ENCODE assay signal across 8 mouse cellular contexts in the genomic region with DNA sequence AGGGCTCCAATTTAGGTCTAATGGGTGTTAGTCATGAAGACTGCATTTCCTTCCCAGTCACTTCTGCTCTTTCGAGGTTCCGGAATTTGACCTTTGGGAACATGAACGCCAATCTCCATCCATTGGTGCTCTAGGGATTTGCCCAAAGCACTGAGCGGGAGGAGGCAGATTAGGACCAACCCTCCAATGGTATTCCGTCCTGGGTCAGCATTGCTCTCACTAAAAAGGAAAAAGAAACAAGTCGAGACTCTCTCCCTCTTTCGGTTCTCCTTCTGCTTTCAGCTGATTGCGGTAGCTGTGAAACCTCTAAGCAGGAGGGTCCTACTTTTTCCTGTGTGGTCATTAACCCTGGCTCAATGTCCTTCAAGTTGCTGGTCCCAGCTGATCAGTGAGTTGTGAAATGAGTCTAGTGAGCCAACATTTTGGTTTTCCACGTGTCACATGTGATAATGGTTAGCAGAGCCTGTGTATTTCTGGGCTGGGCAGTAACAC. TPM values are rescaled to one million over a fixed set of nuclear protein-coding genes. Genes with fewer than 3 reads are reported as not detected.
DNase-seq lines count a peak whose midpoint lies in the region; ATAC-seq lines count a peak whose summit lies in the region.

No protein-coding gene starts in this region.

- no peaks in the 10 kb centered on the region for H3K9me3 ChIP-seq in heart, embryonic 16.5 days (replicated peaks; ENCODE audit: control insufficient read depth, low read length)
- H3K9me3 ChIP-seq in midbrain, embryonic 13.5 days = no peaks in the 10 kb centered on the region

- H3K4me1 ChIP-seq in heart, embryonic 16.5 days (ENCODE audit: control insufficient read depth, insufficient read depth, low read length) = peaks cover 13% of the 10 kb centered on the region
- H3K4me1 ChIP-seq in midbrain, embryonic 13.5 days (replicated peaks) = peaks cover 21% of the 10 kb centered on the region

- DNase-seq in layer of hippocampus, adult 9-10 months (ENCODE audit: low spot score) = peak; percentile 38
- no peak for DNase-seq in layer of hippocampus, postnatal 14 days (ENCODE audit: low spot score in 2 of 2)
- peak; percentile 54 to 75 for DNase-seq in kidney, postnatal 25 days
- no peak for DNase-seq in right cerebral cortex, postnatal 36 days (ENCODE audit: low spot score in 2 of 2)
- no peak for DNase-seq in T-cell, adult 2 months (ENCODE audit: low spot score)

- H3K4me2 ChIP-seq in heart, embryonic 16.5 days (ENCODE audit: low read depth, low read length) = peak overlapping the region; percentile 79
- peak overlapping the region; percentile 84 for H3K4me2 ChIP-seq in midbrain, embryonic 13.5 days (replicated peaks)

- H3K4me3 ChIP-seq in heart, embryonic 16.5 days (ENCODE audit: low read length) = peak overlapping the region; percentile 71
- H3K4me3 ChIP-seq in midbrain, embryonic 13.5 days (replicated peaks) = peak overlapping the region; percentile 93

- no peaks in the 10 kb centered on the region for H3K27me3 ChIP-seq in heart, embryonic 16.5 days (ENCODE audit: control insufficient read depth, insufficient read depth, low read length)
- no peaks in the 10 kb centered on the region for H3K27me3 ChIP-seq in midbrain, embryonic 13.5 days

- peak; percentile 71 for ATAC-seq in common myeloid progenitor, adult 5-6 weeks (replicated peaks; ENCODE audit: low read depth, poor library complexity, severe bottlenecking)
- ATAC-seq in heart, embryonic 16.5 days (replicated peaks; ENCODE audit: extremely low read depth, insufficient read depth, low FRiP score) = no peak
- no peak for ATAC-seq in midbrain, embryonic 13.5 days

- H3K9ac ChIP-seq in heart, embryonic 16.5 days (ENCODE audit: low read length) = peak overlapping the region; percentile 82
- H3K9ac ChIP-seq in midbrain, embryonic 13.5 days (replicated peaks) = peak overlapping the region; percentile 91

- H3K27ac ChIP-seq in heart, embryonic 16.5 days (ENCODE audit: low read length) = no peak overlapping the region; the same call in 1 of the 2 replicates
- no peak overlapping the region; the same call in 1 of the 2 replicates for H3K27ac ChIP-seq in midbrain, embryonic 13.5 days

- 0 out of 2 replicates have a peak, but pooled peaks cover 2% of the 10 kb centered on the region for H3K36me3 ChIP-seq in heart, embryonic 16.5 days (ENCODE audit: control insufficient read depth, insufficient read depth)
- peaks cover 16% of the 10 kb centered on the region for H3K36me3 ChIP-seq in midbrain, embryonic 13.5 days

- 10% methylated on average over 9 of the region's 9 CpGs for WGBS in heart, embryonic 16.5 days
- WGBS in midbrain, embryonic 13.5 days = 12% methylated on average over 9 of the region's 9 CpGs

RNA-seq across cellular contexts. Expression of a gene that starts 0.9 kb away (rescaled TPM):
- 10 to 100 TPM; 74.1 to 79.9 TPM for total RNA-seq in layer of hippocampus, postnatal 14 days (2021)
- total RNA-seq in common myeloid progenitor, adult 5-6 weeks (2017) = 12.2 and 20.3 TPM in 2 replicates
- 29.0 and 31.9 TPM in 2 replicates for polyA plus RNA-seq in heart, embryonic 16.5 days (2015; fragmentation: Nextera tagmentation; extraction: Ambion mirVana)
- polyA plus RNA-seq in midbrain, embryonic 13.5 days (2015; fragmentation: Nextera tagmentation; extraction: Ambion mirVana) = 33.9 and 36.9 TPM in 2 replicates

RNA-seq across cellular contexts. Expression of a gene that starts 14.7 kb away (rescaled TPM):
- total RNA-seq in layer of hippocampus, postnatal 14 days (2021) = 10 to 100 TPM; 34.9 to 36.9 TPM
- 1.0 and 2.5 TPM in 2 replicates for total RNA-seq in common myeloid progenitor, adult 5-6 weeks (2017)
- polyA plus RNA-seq in heart, embryonic 16.5 days (2015; fragmentation: Nextera tagmentation; extraction: Ambion mirVana) = 1.2 and 1.8 TPM in 2 replicates
- polyA plus RNA-seq in midbrain, embryonic 13.5 days (2015; fragmentation: Nextera tagmentation; extraction: Ambion mirVana) = 9.2 TPM in 2 replicates

Comparison
In these comparisons a context has a peak if more than half of its experiments do, and no peak if none do; other contexts are left out.
1. DNase-seq: peak in layer of hippocampus, adult 9-10 months (single experiment) and kidney, postnatal 25 days (2 of 2); none in layer of hippocampus, postnatal 14 days (0 of 2), right cerebral cortex, postnatal 36 days (0 of 2) and T-cell, adult 2 months (single experiment).
2. RNA of a gene that starts 14.7 kb away (total RNA-seq): 34.9 to 36.9 TPM in layer of hippocampus, postnatal 14 days; 1.0 to 2.5 TPM in common myeloid progenitor, adult 5-6 weeks; every median in the first group is over 10 times any median in the second.